Mouse (Mus musculus) erythroblast, embryonic 14.5 days (primary cell): ENCODE measurements around the gene Itk.

ENCODE experiments used
- GATA1 ChIP-seq: IDR thresholded peaks from 2 replicates; pipeline ENCODE4 v1.6.1; 2012; ENCODE audit warnings: low read length, inconsistent platforms, mixed read lengths
- TAL1 ChIP-seq: IDR thresholded peaks from 3 replicates; pipeline ENCODE4 v1.6.1; 2012; ENCODE audit warnings: low read length, inconsistent platforms, mixed read lengths

DNA sequence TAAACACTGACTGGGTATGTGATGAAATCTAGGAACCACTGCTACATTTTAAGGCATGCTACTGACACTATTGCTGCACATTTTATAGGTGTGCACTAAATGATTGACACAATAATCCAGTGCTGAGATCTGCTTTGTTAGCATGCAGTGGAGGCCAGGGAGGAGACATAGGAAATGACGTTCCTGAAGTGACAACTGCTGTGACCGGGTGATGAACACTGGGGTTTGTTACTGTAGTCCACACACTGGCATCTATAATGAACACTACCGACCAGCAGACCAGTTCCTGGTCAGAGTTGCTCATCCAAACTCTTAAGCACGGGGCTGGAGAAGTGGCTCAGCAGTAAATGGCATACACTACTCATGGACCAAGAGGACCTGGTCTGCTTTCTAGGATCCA lies 4.1 kb upstream of the Itk start:
- TF ChIP-seq GATA1 (no peak), TAL1 (no peak)
